Mouse (Mus musculus): ENCODE results near the gene Gm4513. TPM values are rescaled to one million over a fixed set of nuclear protein-coding genes. Genes with fewer than 3 reads are reported as not detected.
"Not testable (repeated sequence)": the region's sequence is repeated elsewhere in the genome, so short reads cannot be mapped to it uniquely, and the experiment has no call there.

Gm4513 gene
- polyA plus RNA-seq (2014; fragmentation: Nextera tagmentation; extraction: Ambion mirVana): not detected in 2 replicates

GRCm38 (mm10) chr7:20598921-20599320, at the start of gene Gm4513:
Gm4513 (minus strand) TSS chr7:20599021.
- H3K27ac ChIP-seq (replicated peaks; ENCODE audit: low read depth, low read length); H3K9ac ChIP-seq (replicated peaks; ENCODE audit: low read length); ATAC-seq (replicated peaks; ENCODE audit: insufficient number of reproducible peaks, low FRiP score, low TSS enrichment, low read depth); H3K36me3 ChIP-seq (replicated peaks; ENCODE audit: control insufficient read depth, insufficient read depth, low read depth, low read length); H3K9me3 ChIP-seq (replicated peaks; ENCODE audit: control insufficient read depth, low read length); H3K4me3 ChIP-seq (ENCODE audit: low read depth, low read length); H3K4me2 ChIP-seq (ENCODE audit: low read depth, low read length); H3K27me3 ChIP-seq (ENCODE audit: control insufficient read depth, insufficient read depth, low read length); H3K4me1 ChIP-seq (ENCODE audit: control insufficient read depth, insufficient read depth, low read length); DNase-seq (ENCODE audit: low spot score): not testable (repeated sequence)
- WGBS: 85% methylated on average over 3 of the region's 5 CpGs

DNA sequence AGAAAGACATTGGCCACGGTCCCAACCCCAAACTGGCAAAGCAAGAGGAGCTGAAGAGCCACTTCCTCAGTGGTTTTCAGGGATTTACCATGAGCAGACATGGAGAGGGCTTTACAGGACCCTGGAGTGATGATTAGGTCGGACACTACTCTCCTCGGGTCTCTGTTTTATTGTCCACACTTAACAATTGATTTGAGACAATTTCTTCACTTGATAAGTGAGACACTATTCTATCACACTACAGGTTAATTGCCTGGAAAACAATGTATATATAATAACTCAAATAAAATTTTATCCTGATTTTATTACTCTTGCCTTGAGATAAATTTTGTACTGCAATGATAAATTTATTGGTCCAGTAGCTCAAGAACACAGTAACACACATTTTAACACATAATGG, 22.7 kb downstream of the Gm4513 start, which contains the start of gene Gm4141:
Gene Gm4141, minus strand, starts transcription at position 101 of the 400 bp plus-strand sequence.
- not testable (repeated sequence) for H3K9ac ChIP-seq (replicated peaks; ENCODE audit: low read length); H3K27me3 ChIP-seq (ENCODE audit: control insufficient read depth, insufficient read depth, low read length); H3K4me2 ChIP-seq (ENCODE audit: low read depth, low read length); H3K36me3 ChIP-seq (replicated peaks; ENCODE audit: control insufficient read depth, insufficient read depth, low read depth, low read length); H3K4me1 ChIP-seq (ENCODE audit: control insufficient read depth, insufficient read depth, low read length); H3K4me3 ChIP-seq (ENCODE audit: low read depth, low read length); H3K9me3 ChIP-seq (replicated peaks; ENCODE audit: control insufficient read depth, low read length); H3K27ac ChIP-seq (replicated peaks; ENCODE audit: low read depth, low read length); ATAC-seq (replicated peaks; ENCODE audit: insufficient number of reproducible peaks, low FRiP score, low TSS enrichment, low read depth); DNase-seq (ENCODE audit: low spot score)
- no CpG with 5 or more reads among the region's 3 CpGs for WGBS

DNA sequence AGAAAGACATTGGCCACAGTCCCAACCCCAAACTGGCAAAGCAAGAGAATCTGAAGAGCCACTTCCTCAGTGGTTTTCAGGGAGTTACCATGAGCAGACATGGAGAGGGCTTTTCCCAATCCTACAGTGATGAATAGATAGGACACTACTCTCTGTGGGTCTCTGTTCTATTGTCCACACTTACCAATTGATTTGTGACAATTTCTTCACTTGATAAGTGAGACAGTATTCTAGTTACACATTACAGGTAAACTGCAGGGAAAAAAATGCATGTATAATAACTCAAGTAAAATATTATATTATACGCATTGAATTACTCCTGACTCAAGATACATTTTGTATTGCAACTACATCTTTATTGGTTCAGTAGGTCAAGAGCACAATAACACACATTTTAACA, 53.2 kb downstream of the Gm4513 start, which contains the start of gene Gm5726:
Gene Gm5726, minus strand, starts transcription at position 101 of the 400 bp plus-strand sequence.
- H3K27me3 ChIP-seq (ENCODE audit: control insufficient read depth, insufficient read depth, low read length); ATAC-seq (replicated peaks; ENCODE audit: insufficient number of reproducible peaks, low FRiP score, low TSS enrichment, low read depth); H3K27ac ChIP-seq (replicated peaks; ENCODE audit: low read depth, low read length); DNase-seq (ENCODE audit: low spot score); H3K4me1 ChIP-seq (ENCODE audit: control insufficient read depth, insufficient read depth, low read length); H3K4me3 ChIP-seq (ENCODE audit: low read depth, low read length); H3K9ac ChIP-seq (replicated peaks; ENCODE audit: low read length); H3K9me3 ChIP-seq (replicated peaks; ENCODE audit: control insufficient read depth, low read length); H3K4me2 ChIP-seq (ENCODE audit: low read depth, low read length); H3K36me3 ChIP-seq (replicated peaks; ENCODE audit: control insufficient read depth, insufficient read depth, low read depth, low read length): not testable (repeated sequence)
- no CpG with 5 or more reads among the region's 1 CpGs for WGBS

Other genes starting within 250 kb of the Gm4513 start
- gene Gm5728, start 223.6 kb downstream of the Gm4513 start, polyA plus RNA-seq (2014; fragmentation: Nextera tagmentation; extraction: Ambion mirVana): not detected in 2 replicates
- gene Vmn1r100, start 181.1 kb downstream of the Gm4513 start, polyA plus RNA-seq (2014; fragmentation: Nextera tagmentation; extraction: Ambion mirVana): not detected in 2 replicates
- gene Vmn1r101, start 156.4 kb downstream of the Gm4513 start, polyA plus RNA-seq (2014; fragmentation: Nextera tagmentation; extraction: Ambion mirVana): not detected in 2 replicates
- gene Gm10670, start 124.1 kb downstream of the Gm4513 start, polyA plus RNA-seq (2014; fragmentation: Nextera tagmentation; extraction: Ambion mirVana): not detected in 2 replicates
- not detected in 2 replicates for gene Vmn1r103, start 88.5 kb downstream of the Gm4513 start, polyA plus RNA-seq (2014; fragmentation: Nextera tagmentation; extraction: Ambion mirVana)
- gene Vmn1r104, start 65.2 kb downstream of the Gm4513 start, polyA plus RNA-seq (2014; fragmentation: Nextera tagmentation; extraction: Ambion mirVana): not detected in 2 replicates
- gene Gm5726, start 53.3 kb downstream of the Gm4513 start, polyA plus RNA-seq (2014; fragmentation: Nextera tagmentation; extraction: Ambion mirVana): not detected in 2 replicates
- gene Gm4141, start 22.8 kb downstream of the Gm4513 start, polyA plus RNA-seq (2014; fragmentation: Nextera tagmentation; extraction: Ambion mirVana): not detected in 2 replicates
- not detected in 2 replicates for gene Vmn1r107, start 69.9 kb upstream of the Gm4513 start, polyA plus RNA-seq (2014; fragmentation: Nextera tagmentation; extraction: Ambion mirVana)
- gene Vmn1r111, start 104.2 kb upstream of the Gm4513 start, polyA plus RNA-seq (2014; fragmentation: Nextera tagmentation; extraction: Ambion mirVana): not detected in 2 replicates
- gene Gm10668, start 131.6 kb upstream of the Gm4513 start, polyA plus RNA-seq (2014; fragmentation: Nextera tagmentation; extraction: Ambion mirVana): not detected in 2 replicates
- not detected in 2 replicates for gene Vmn1r112, start 172.2 kb upstream of the Gm4513 start, polyA plus RNA-seq (2014; fragmentation: Nextera tagmentation; extraction: Ambion mirVana)
- not detected in 2 replicates for gene Vmn1r113, start 188.3 kb upstream of the Gm4513 start, polyA plus RNA-seq (2014; fragmentation: Nextera tagmentation; extraction: Ambion mirVana)
- gene Vmn1r114, start 213.2 kb upstream of the Gm4513 start, polyA plus RNA-seq (2014; fragmentation: Nextera tagmentation; extraction: Ambion mirVana): not detected in 2 replicates
- not detected in 2 replicates for gene Vmn1r115, start 246.0 kb upstream of the Gm4513 start, polyA plus RNA-seq (2014; fragmentation: Nextera tagmentation; extraction: Ambion mirVana)

Measured in embryonic facial prominence, embryonic 11.5 days (tissue).